Mouse (Mus musculus) liver, embryonic 13.5 days (tissue): ENCODE results near the gene Tmem119. TPM values are rescaled to one million over a fixed set of nuclear protein-coding genes. Genes with fewer than 3 reads are reported as not detected.

Experiments
- ATAC-seq: fragments of 200-750 bp; cut with Nextera tagmentation; 2 replicates; pipeline ENCODE4 v1.8.0; 2017; ENCODE audit warnings: low read depth, mild to moderate bottlenecking, moderate number of reproducible peaks, moderate library complexity
- DNase-seq: peaks from one replicate; pipeline ENCODE4 v3.0.0; 2022
- H3K27ac ChIP-seq: fragments of 300-500 bp; sonication (generic); 2 replicates; pipeline ENCODE4 v1.5.1; 2015; ENCODE audit warnings: moderate library complexity, mild to moderate bottlenecking, inconsistent platforms
- H3K27me3 ChIP-seq: fragments of 300-500 bp; sonication (generic); 2 replicates; pipeline ENCODE4 v1.6.1; 2015; ENCODE audit warnings: mild to moderate bottlenecking, inconsistent platforms
- H3K36me3 ChIP-seq: fragments of 300-500 bp; sonication (generic); 2 replicates; pipeline ENCODE4 v1.6.1; 2015; ENCODE audit warnings: mild to moderate bottlenecking, inconsistent platforms
- H3K4me1 ChIP-seq: fragments of 300-500 bp; sonication (generic); replicated peaks from 2 replicates; pipeline ENCODE4 v1.6.1; 2015; ENCODE audit warnings: inconsistent platforms
- H3K4me2 ChIP-seq: fragments of 300-500 bp; sonication (generic); 2 replicates; pipeline ENCODE4 v1.6.1; 2015; ENCODE audit warnings: inconsistent platforms, mild to moderate bottlenecking, moderate library complexity
- H3K4me3 ChIP-seq: fragments of 300-500 bp; sonication (generic); replicated peaks from 2 replicates; pipeline ENCODE4 v1.5.1; 2015; ENCODE audit warnings: mild to moderate bottlenecking, inconsistent platforms
- H3K9ac ChIP-seq: fragments of 300-500 bp; sonication (generic); 2 replicates; pipeline ENCODE4 v1.6.1; 2015; ENCODE audit warnings: mild to moderate bottlenecking, inconsistent platforms
- H3K9me3 ChIP-seq: fragments of 300-500 bp; sonication (generic); replicated peaks from 2 replicates; pipeline ENCODE4 v1.6.1; 2016; ENCODE audit warnings: inconsistent platforms
- WGBS: fragments of 180-500 bp; shearing (Covaris S2); methylation state at CpG from one replicate; pipeline ENCODE4 v1.1.7; 2015; ENCODE audit not compliant: insufficient replicate concordance; 5-methylcytosine and 5-hydroxymethylcytosine counted together
- polyA plus RNA-seq: library from polyadenylated mRNA; unstranded; fragments of >200 nt; fragmentation: Nextera tagmentation; extraction: Ambion mirVana; gene quantifications from 2 replicates; pipeline ENCODE4 v1.2.1, GENCODE M21; 2015

Tmem119 gene
- polyA plus RNA-seq, 1 experiment from 2014 or later = 3.8 TPM

- Histone ChIP-seq H3K27me3 (no peaks in the 10 kb centered on the region; the same call in 1 of the 2 replicates), H3K4me1 (peaks cover 18% of the 10 kb centered on the region), H3K4me2 (no peak overlapping the region), H3K4me3 (no peak overlapping the region), H3K9me3 (no peaks in the 10 kb centered on the region), H3K9ac (no peak overlapping the region), H3K36me3 (no peaks in the 10 kb centered on the region), H3K27ac (no peak overlapping the region)
- no peak for ATAC-seq
- WGBS = 63% methylated on average over 9 of the region's 9 CpGs
- no peak for DNase-seq
These were observed 5.0 kb upstream of the Tmem119 start for GRCm38 (mm10) chr5:113805301-113805700.

- ATAC-seq (no peak), DNase-seq (no peak)
- H3K9me3 ChIP-seq = no peaks in the 10 kb centered on the region
- H3K4me1 ChIP-seq = peaks cover 18% of the 10 kb centered on the region
- no peak overlapping the region for H3K27ac ChIP-seq
- WGBS = 49% methylated on average over 7 of the region's 7 CpGs
- H3K4me3 ChIP-seq = no peak overlapping the region
- no peak overlapping the region for H3K4me2 ChIP-seq
- H3K9ac ChIP-seq = no peak overlapping the region
- H3K36me3 ChIP-seq = no peaks in the 10 kb centered on the region
- H3K27me3 ChIP-seq = peaks cover 7% of the 10 kb centered on the region; the same call in 1 of the 2 replicates
These were observed 4.2 kb upstream of the Tmem119 start for GRCm38 (mm10) chr5:113804395-113804966.

- Histone ChIP-seq H3K36me3 (no peaks in the 10 kb centered on the region), H3K27ac (no peak overlapping the region), H3K9ac (no peak overlapping the region), H3K4me1 (peaks cover 26% of the 10 kb centered on the region), H3K4me3 (peak overlapping the region; percentile 32), H3K4me2 (peak overlapping the region; percentile 30), H3K9me3 (no peaks in the 10 kb centered on the region), H3K27me3 (peaks cover 19% of the 10 kb centered on the region; the same call in 1 of the 2 replicates)
- WGBS = 52% methylated on average over 5 of the region's 5 CpGs
- DNase-seq (no peak), ATAC-seq (no peak)
These were observed 625 bp downstream of the Tmem119 start for GRCm38 (mm10) chr5:113799691-113800090.

DNA sequence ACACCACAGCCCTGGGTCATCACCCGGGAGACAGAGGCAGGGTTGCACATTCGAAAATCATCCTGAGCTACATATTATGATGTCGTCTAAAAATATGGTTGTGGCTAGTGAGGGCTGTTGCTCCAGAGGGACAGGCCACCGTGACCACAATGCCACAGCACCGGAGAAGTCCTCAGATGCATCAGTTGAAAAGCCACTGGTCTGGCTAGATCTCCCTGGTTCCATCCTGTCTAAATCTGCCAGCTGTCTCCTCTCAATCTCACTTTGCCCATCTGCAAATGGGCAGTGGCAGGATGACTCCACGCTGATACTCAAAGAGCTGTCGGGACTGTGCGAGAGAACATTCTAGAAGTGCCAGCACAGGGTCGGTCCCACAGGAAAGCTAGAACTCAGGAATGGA lies 1.8 kb downstream of the Tmem119 start:
- Histone ChIP-seq H3K9ac (no peak overlapping the region), H3K4me2 (no peak overlapping the region), H3K9me3 (no peaks in the 10 kb centered on the region), H3K27me3 (peaks cover 19% of the 10 kb centered on the region; the same call in 1 of the 2 replicates), H3K27ac (no peak overlapping the region), H3K4me1 (peaks cover 19% of the 10 kb centered on the region), H3K36me3 (no peaks in the 10 kb centered on the region), H3K4me3 (no peak overlapping the region)
- 42% methylated on average over 9 of the region's 9 CpGs for WGBS
- ATAC-seq (no peak), DNase-seq (no peak)

DNA sequence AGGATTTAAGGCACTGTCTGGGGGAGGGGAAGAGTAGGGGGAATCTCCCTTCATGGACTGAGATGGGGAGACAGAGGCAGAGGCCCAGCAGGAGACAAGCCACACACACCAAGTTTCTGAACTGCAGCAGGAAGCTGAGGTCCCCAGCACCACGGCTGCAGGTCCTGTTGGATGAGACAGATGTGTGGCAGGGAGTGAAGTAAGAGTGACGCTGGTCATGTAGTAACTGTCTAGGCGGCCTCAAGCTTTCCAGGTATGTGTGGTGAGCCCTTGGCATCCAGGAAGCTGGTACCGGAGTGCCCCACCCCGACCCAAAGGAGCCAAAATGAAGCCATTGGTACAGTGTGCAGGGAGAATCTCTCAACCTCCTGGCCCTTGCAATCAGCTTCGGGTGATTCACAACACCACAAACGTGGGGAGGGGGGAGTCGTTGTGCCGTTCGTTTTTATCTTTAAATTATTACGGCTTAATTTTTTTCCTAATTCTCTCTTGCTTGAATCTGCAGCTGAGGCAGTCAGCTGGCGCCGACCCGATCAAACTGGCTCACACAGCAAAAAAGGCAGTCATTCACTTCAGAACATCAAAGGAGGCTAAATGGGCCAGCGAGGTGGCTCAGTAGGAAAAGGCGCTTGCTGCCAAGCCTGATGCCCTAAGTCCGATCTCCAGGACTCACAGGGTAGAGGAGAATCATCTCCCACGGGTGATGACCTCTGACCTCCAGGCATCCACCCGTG lies 3.0 kb downstream of the Tmem119 start:
- no peak overlapping the region for H3K9ac ChIP-seq
- peak overlapping the region; percentile 26 for H3K27ac ChIP-seq
- no peak overlapping the region for H3K4me3 ChIP-seq
- DNase-seq (no peak), ATAC-seq (no peak)
- 29% methylated on average over 19 of the region's 19 CpGs for WGBS
- H3K4me2 ChIP-seq = peak overlapping the region; percentile 34
- peaks cover 19% of the 10 kb centered on the region; the same call in 1 of the 2 replicates for H3K27me3 ChIP-seq
- peaks cover 19% of the 10 kb centered on the region for H3K4me1 ChIP-seq
- no peaks in the 10 kb centered on the region for H3K36me3 ChIP-seq
- H3K9me3 ChIP-seq = no peaks in the 10 kb centered on the region

DNA sequence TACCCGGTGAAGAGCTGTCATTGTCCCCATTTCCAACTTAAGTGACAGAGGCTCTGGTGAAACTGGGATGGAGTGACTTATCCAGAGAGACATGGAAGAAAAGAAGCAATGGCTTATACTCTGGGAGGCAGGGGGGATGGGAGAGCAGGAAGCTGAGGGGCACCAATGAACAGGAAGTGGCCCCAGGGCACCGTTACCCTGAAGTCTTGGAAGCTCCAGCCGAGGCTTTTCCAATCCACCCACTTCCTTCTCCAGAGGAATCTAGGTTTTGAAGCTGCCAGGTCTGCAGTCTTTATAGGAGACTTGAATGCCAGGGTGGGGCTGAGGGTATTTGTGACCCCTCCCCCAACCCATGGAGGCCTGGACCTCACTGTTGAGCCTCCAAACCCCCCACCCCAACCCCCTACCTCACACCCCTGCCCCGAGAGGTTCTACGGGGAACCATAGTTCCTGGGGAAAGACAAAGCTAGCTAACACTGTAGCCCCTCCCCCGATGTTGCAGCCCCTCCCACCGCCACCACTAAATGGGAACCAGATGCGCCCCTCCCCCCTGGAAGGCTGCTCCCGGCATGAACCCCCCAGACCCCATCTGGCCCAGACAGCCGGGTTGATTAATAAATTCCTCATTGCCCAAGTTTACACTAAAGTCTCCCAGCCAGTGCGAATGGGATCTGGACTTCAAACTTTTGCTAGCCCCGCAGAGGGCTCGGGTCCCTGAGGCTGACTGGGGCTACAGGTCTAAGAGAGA lies 3.7 kb downstream of the Tmem119 start:
- Histone ChIP-seq H3K27ac (peak overlapping the region; percentile 26), H3K9ac (no peak overlapping the region), H3K36me3 (no peaks in the 10 kb centered on the region), H3K4me2 (peak overlapping the region; percentile 34; the same call in 1 of the 2 replicates), H3K4me3 (no peak overlapping the region), H3K4me1 (peaks cover 23% of the 10 kb centered on the region), H3K9me3 (no peaks in the 10 kb centered on the region), H3K27me3 (peaks cover 19% of the 10 kb centered on the region; the same call in 1 of the 2 replicates)
- DNase-seq = no peak
- ATAC-seq = no peak
- WGBS = 6% methylated on average over 13 of the region's 13 CpGs

- DNase-seq = no peak
- peak; percentile 33; the same call in 1 of the 2 replicates for ATAC-seq
- WGBS = 57% methylated on average over 16 of the region's 16 CpGs
- Histone ChIP-seq H3K4me3 (no peak overlapping the region), H3K27me3 (no peaks in the 10 kb centered on the region), H3K36me3 (no peaks in the 10 kb centered on the region), H3K9me3 (no peaks in the 10 kb centered on the region), H3K27ac (no peak overlapping the region), H3K9ac (no peak overlapping the region), H3K4me2 (no peak overlapping the region), H3K4me1 (peaks cover 31% of the 10 kb centered on the region)
These were observed 8.9 kb downstream of the Tmem119 start for GRCm38 (mm10) chr5:113791197-113792095.

DNA sequence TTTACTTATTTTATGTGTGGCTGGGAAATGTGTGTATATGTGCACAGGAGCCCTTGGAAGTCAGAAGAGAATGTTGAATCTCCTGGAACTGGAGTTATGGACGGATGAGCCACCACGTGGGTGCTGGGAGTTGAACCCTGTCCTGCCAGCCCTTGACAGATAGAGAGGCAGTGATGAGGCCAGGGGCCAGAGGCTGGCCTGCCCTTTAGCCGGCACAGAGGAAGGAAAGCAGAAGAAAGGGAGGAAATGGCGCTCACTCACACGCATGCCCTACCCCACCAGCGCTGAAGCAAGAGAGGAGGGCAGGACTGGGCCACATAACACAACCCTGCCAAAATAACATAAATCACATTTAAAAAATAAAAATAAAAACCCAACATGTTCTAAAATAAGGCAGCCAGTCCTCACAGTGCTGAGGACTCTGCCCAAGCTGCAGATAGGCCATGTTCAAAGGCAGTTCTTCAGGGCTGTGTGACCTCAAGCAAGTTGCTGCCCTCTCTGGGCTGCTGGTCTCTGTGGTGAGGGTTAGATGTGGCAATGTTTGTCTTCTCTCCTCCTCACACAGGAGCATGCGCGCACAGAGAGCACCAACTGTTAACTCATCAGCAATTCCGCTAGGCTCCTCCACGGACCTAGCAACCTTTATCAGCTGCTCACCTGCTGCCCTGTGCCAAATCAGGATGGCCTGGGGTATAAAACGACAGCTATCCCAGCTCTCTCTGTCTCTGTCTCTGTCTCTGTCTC lies 9.7 kb downstream of the Tmem119 start:
- 33% methylated on average over 11 of the region's 11 CpGs for WGBS
- Histone ChIP-seq H3K9me3 (no peaks in the 10 kb centered on the region), H3K27ac (no peak overlapping the region), H3K4me3 (no peak overlapping the region), H3K9ac (no peak overlapping the region), H3K4me1 (peaks cover 25% of the 10 kb centered on the region), H3K36me3 (no peaks in the 10 kb centered on the region), H3K27me3 (no peaks in the 10 kb centered on the region), H3K4me2 (no peak overlapping the region)
- no peak for DNase-seq
- no peak for ATAC-seq

- H3K4me1 ChIP-seq = peaks cover 25% of the 10 kb centered on the region
- no peak overlapping the region for H3K4me2 ChIP-seq
- ATAC-seq (no peak), DNase-seq (no peak)
- no peaks in the 10 kb centered on the region for H3K36me3 ChIP-seq
- peaks cover 5% of the 10 kb centered on the region for H3K27me3 ChIP-seq
- H3K4me3 ChIP-seq = no peak overlapping the region
- no peak overlapping the region for H3K27ac ChIP-seq
- WGBS = 64% methylated on average over 7 of the region's 7 CpGs
- H3K9ac ChIP-seq = no peak overlapping the region
- H3K9me3 ChIP-seq = no peaks in the 10 kb centered on the region
These were observed 11.1 kb downstream of the Tmem119 start for GRCm38 (mm10) chr5:113789075-113789788.

- H3K4me1 ChIP-seq = peaks cover 25% of the 10 kb centered on the region
- no peak overlapping the region for H3K4me2 ChIP-seq
- H3K9me3 ChIP-seq = no peaks in the 10 kb centered on the region
- H3K27ac ChIP-seq = no peak overlapping the region
- peaks cover 10% of the 10 kb centered on the region for H3K27me3 ChIP-seq
- H3K4me3 ChIP-seq = no peak overlapping the region
- WGBS = 54% methylated on average over 6 of the region's 6 CpGs
- ATAC-seq = no peak
- H3K36me3 ChIP-seq = no peaks in the 10 kb centered on the region
- no peak overlapping the region for H3K9ac ChIP-seq
- DNase-seq = no peak
These were observed 11.7 kb downstream of the Tmem119 start for GRCm38 (mm10) chr5:113788645-113789044.
